Mouse (Mus musculus) heart, adult 2 months (tissue): Measurements from ENCODE around the gene Rnaseh2a.

Experiments used
- CTCF ChIP-seq: fragments of 200-600 bp; IDR thresholded peaks from 2 replicates; pipeline ENCODE4 v1.8.1; 2022; ENCODE audit warnings: antibody characterized with exemption, mild to moderate bottlenecking, moderate library complexity
- EP300 ChIP-seq: fragments of 200-500 bp; IDR thresholded peaks from 2 replicates; pipeline ENCODE4 v1.6.1; 2011; ENCODE audit warnings: low read depth, low read length, control low read depth; ENCODE audit not compliant: insufficient read depth

GRCm38 (mm10) chr8:84956768-84957167 lies 12.8 kb downstream of the Rnaseh2a start:
- TF ChIP-seq CTCF = peak; percentile 81
- no peak for TF ChIP-seq EP300
